Mouse (Mus musculus): ENCODE measurements around the gene Olfr937.

The Olfr937 gene

GRCm38 (mm10) chr9:39064851-39065250 is at the start of gene Olfr937:
Gene Olfr937, minus strand, starts transcription at chr9:39064951.
- DNase-seq (ENCODE audit: low spot score): no peak

GRCm38 (mm10) chr9:39078787-39079186 is 14.0 kb upstream of the Olfr937 start, which contains the start of gene Olfr938:
Gene Olfr938, minus strand, starts transcription at chr9:39078887.
- DNase-seq (ENCODE audit: low spot score): no peak

GRCm38 (mm10) chr9:39023277-39023676 is 41.5 kb downstream of the Olfr937 start, which contains the start of gene Olfr146:
Gene Olfr146, minus strand, starts transcription at chr9:39023377.
- DNase-seq (ENCODE audit: low spot score): no peak
